Mouse (Mus musculus): ENCODE measurements at regions not wholly inside any gene's neighbourhood (a gene's known extent, or its start where the extent isn't known, plus 50 kb on each side); places are given as distances from the start of the nearest gene placed in this dataset.
A peak's percentile ranks its signal among the peaks of the same experiment; 100 is the strongest.

- no peak for DNase-seq (ENCODE audit: low spot score)
- no peaks in the 10 kb centered on the region for H3K4me1 ChIP-seq
- H3K27ac ChIP-seq, result no peak overlapping the region
- WGBS, result 89% methylated on average over 2 of the region's 2 CpGs
- H3K36me3 ChIP-seq, result no peaks in the 10 kb centered on the region
- no peaks in the 10 kb centered on the region for H3K27me3 ChIP-seq (ENCODE audit: low read depth, poor library complexity, severe bottlenecking)
- H3K9me3 ChIP-seq (replicated peaks), result no peaks in the 10 kb centered on the region
- no peak overlapping the region for H3K4me3 ChIP-seq
Observed at GRCm38 (mm10) chr4:114334850-114335249, 71.7 kb upstream of the Trabd2b start.

- H3K9me3 ChIP-seq (replicated peaks), result no peaks in the 10 kb centered on the region
- 79% methylated on average over 4 of the region's 4 CpGs for WGBS
- 0 out of 2 replicates have a peak, but pooled peaks cover 2% of the 10 kb centered on the region for H3K4me1 ChIP-seq
- no peak overlapping the region for H3K27ac ChIP-seq
- no peaks in the 10 kb centered on the region for H3K36me3 ChIP-seq
- DNase-seq (ENCODE audit: low spot score), result no peak
- H3K4me3 ChIP-seq, result no peak overlapping the region
- H3K27me3 ChIP-seq (ENCODE audit: low read depth, poor library complexity, severe bottlenecking), result no peaks in the 10 kb centered on the region
Observed at GRCm38 (mm10) chr4:114336029-114336746, 70.3 kb upstream of the Trabd2b start.

- Histone ChIP-seq H3K4me3 (no peak overlapping the region), H3K36me3 (no peaks in the 10 kb centered on the region), H3K9me3 (replicated peaks) (no peaks in the 10 kb centered on the region), H3K27me3 (ENCODE audit: low read depth, poor library complexity, severe bottlenecking) (no peaks in the 10 kb centered on the region), H3K4me1 (0 out of 2 replicates have a peak, but pooled peaks cover 2% of the 10 kb centered on the region), H3K27ac (no peak overlapping the region)
- DNase-seq (ENCODE audit: low spot score), result no peak
- WGBS, result 84% methylated on average over 1 of the region's 1 CpGs
Observed at GRCm38 (mm10) chr4:114336747-114337090, 69.8 kb upstream of the Trabd2b start.

GRCm38 (mm10) chr4:114339793-114340192 is 66.7 kb upstream of the Trabd2b start:
- no peak overlapping the region for H3K27ac ChIP-seq
- no peak overlapping the region for H3K4me3 ChIP-seq
- no peak for DNase-seq (ENCODE audit: low spot score)
- H3K27me3 ChIP-seq (ENCODE audit: low read depth, poor library complexity, severe bottlenecking), result peaks cover 2% of the 10 kb centered on the region; the same call in 1 of the 2 replicates
- H3K4me1 ChIP-seq, result peaks cover 8% of the 10 kb centered on the region; the same call in 1 of the 2 replicates
- WGBS, result 48% methylated on average over 5 of the region's 5 CpGs
- no peaks in the 10 kb centered on the region for H3K36me3 ChIP-seq
- H3K9me3 ChIP-seq (replicated peaks), result no peaks in the 10 kb centered on the region

- Histone ChIP-seq H3K27me3 (ENCODE audit: low read depth, poor library complexity, severe bottlenecking) (peaks cover 24% of the 10 kb centered on the region; the same call in 1 of the 2 replicates), H3K36me3 (no peaks in the 10 kb centered on the region), H3K27ac (no peak overlapping the region), H3K4me3 (no peak overlapping the region), H3K9me3 (replicated peaks) (no peaks in the 10 kb centered on the region), H3K4me1 (peaks cover 11% of the 10 kb centered on the region)
- 68% methylated on average over 1 of the region's 1 CpGs for WGBS
- no peak for DNase-seq (ENCODE audit: low spot score)
Observed at GRCm38 (mm10) chr4:114345154-114345553, 61.4 kb upstream of the Trabd2b start.

GRCm38 (mm10) chr4:114346068-114346747 is 60.3 kb upstream of the Trabd2b start:
- no peak overlapping the region for H3K4me3 ChIP-seq
- H3K36me3 ChIP-seq, result no peaks in the 10 kb centered on the region
- H3K27ac ChIP-seq, result no peak overlapping the region
- no peaks in the 10 kb centered on the region for H3K9me3 ChIP-seq (replicated peaks)
- WGBS, result 2% methylated on average over 2 of the region's 2 CpGs
- H3K4me1 ChIP-seq, result peaks cover 11% of the 10 kb centered on the region
- peaks cover 33% of the 10 kb centered on the region; the same call in 1 of the 2 replicates for H3K27me3 ChIP-seq (ENCODE audit: low read depth, poor library complexity, severe bottlenecking)
- peak; percentile 59 for DNase-seq (ENCODE audit: low spot score)

GRCm38 (mm10) chr4:114346884-114347283 is 59.6 kb upstream of the Trabd2b start:
- no peak overlapping the region for H3K4me3 ChIP-seq
- WGBS, result 78% methylated on average over 4 of the region's 4 CpGs
- peaks cover 11% of the 10 kb centered on the region for H3K4me1 ChIP-seq
- H3K36me3 ChIP-seq, result no peaks in the 10 kb centered on the region
- peaks cover 35% of the 10 kb centered on the region; the same call in 1 of the 2 replicates for H3K27me3 ChIP-seq (ENCODE audit: low read depth, poor library complexity, severe bottlenecking)
- H3K27ac ChIP-seq, result no peak overlapping the region
- no peaks in the 10 kb centered on the region for H3K9me3 ChIP-seq (replicated peaks)
- DNase-seq (ENCODE audit: low spot score), result no peak

- H3K36me3 ChIP-seq, result no peaks in the 10 kb centered on the region
- H3K27ac ChIP-seq, result no peak overlapping the region
- peaks cover 43% of the 10 kb centered on the region for H3K27me3 ChIP-seq (ENCODE audit: low read depth, poor library complexity, severe bottlenecking)
- H3K4me3 ChIP-seq, result no peak overlapping the region
- 59% methylated on average over 8 of the region's 8 CpGs for WGBS
- DNase-seq (ENCODE audit: low spot score), result no peak
- no peaks in the 10 kb centered on the region for H3K9me3 ChIP-seq (replicated peaks)
- H3K4me1 ChIP-seq, result peaks cover 4% of the 10 kb centered on the region; the same call in 1 of the 2 replicates
Observed at GRCm38 (mm10) chr4:114349601-114350000, 56.9 kb upstream of the Trabd2b start.

- Histone ChIP-seq H3K27me3 (ENCODE audit: low read depth, poor library complexity, severe bottlenecking) (peaks cover 29% of the 10 kb centered on the region), H3K9me3 (replicated peaks) (no peaks in the 10 kb centered on the region), H3K27ac (no peak overlapping the region), H3K4me3 (no peak overlapping the region), H3K36me3 (no peaks in the 10 kb centered on the region), H3K4me1 (peaks cover 4% of the 10 kb centered on the region; the same call in 1 of the 2 replicates)
- no peak for DNase-seq (ENCODE audit: low spot score)
- 92% methylated on average over 1 of the region's 1 CpGs for WGBS
Observed at GRCm38 (mm10) chr4:114351282-114351681, 55.2 kb upstream of the Trabd2b start.

- H3K9me3 ChIP-seq (replicated peaks), result no peaks in the 10 kb centered on the region
- no peak overlapping the region for H3K27ac ChIP-seq
- no peak for DNase-seq (ENCODE audit: low spot score)
- H3K4me1 ChIP-seq, result peaks cover 4% of the 10 kb centered on the region; the same call in 1 of the 2 replicates
- H3K36me3 ChIP-seq, result no peaks in the 10 kb centered on the region
- H3K27me3 ChIP-seq (ENCODE audit: low read depth, poor library complexity, severe bottlenecking), result peaks cover 29% of the 10 kb centered on the region
- WGBS, result 76% methylated on average over 2 of the region's 2 CpGs
- H3K4me3 ChIP-seq, result no peak overlapping the region
Observed at GRCm38 (mm10) chr4:114353058-114353457, 53.5 kb upstream of the Trabd2b start.
